Mouse (Mus musculus) T-helper 2 cell (primary cell): ENCODE measurements around the gene Mrpl28.

Source experiments
- in situ Hi-C: fragments of 300-600 bp; cut with MboI, MseI; formaldehyde crosslinking; loops from one replicate; pipeline ENCODE4 v1.15.1; 2025; ENCODE audit warnings: high pct_unique_total_duplicates

The Mrpl28 gene

DNA sequence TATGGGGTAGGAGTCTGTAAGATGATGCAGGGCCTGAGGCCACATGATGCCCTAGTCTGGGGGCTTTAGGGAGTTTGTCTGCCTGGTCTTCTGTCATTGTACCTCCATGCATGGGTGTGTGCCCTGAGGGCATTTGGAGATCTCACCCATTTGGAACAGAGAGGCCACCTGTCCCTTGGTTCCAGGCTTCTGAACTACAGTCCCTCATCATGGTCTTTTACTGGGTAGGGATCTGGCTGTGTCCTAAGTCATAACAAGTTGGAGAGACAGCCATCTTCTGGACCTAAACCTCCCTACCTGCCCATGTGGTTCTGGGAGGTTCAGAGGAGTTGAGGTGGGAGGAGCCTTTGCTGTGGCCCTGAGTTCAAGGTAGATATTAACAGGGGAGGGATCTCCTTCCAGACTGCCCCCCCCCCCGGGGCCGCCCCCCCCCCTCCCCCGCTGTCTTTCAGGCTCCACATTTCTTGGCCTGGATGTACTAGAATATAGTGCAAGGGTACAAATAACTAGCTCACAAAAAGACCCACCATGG is 7.3 kb upstream of the Mrpl28 start:
- in situ Hi-C loops = no loop called here

DNA sequence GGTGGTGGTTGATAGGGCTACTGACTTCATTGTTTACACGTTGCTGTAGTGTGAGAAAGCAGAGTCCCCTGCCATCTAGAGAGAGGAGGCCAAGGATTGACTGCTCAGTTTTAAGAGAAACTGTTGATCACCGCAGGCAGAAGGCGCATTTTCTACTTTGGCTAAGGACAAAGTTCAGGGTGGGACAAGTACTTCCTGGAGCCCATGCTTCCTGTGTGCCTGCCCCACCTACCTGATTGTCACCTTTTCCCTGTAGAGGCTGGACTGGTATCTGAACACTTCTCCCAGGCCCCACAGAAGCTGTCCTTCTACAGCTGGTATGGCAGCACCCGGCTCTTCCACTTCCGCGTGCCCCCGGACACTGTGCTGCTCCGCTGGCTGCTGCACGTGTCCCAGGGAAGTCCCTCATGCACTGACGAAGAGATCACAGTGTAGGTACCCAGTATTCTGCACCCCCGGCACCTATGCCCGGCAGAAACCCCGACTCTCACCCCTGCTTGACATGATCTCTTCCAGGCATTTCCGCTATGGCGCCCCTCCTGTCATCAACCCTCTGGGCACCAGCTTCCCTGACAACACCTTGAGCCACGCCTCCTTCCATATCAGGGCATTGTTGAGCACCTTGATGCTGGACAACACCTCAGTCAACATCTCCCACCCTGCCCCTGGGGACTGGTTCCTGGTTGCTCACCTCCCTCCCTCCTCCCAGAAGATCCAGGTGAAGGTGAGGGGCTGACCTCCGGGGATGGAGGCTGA is 6.6 kb upstream of the Mrpl28 start:
- in situ Hi-C loops = no loop called here

DNA sequence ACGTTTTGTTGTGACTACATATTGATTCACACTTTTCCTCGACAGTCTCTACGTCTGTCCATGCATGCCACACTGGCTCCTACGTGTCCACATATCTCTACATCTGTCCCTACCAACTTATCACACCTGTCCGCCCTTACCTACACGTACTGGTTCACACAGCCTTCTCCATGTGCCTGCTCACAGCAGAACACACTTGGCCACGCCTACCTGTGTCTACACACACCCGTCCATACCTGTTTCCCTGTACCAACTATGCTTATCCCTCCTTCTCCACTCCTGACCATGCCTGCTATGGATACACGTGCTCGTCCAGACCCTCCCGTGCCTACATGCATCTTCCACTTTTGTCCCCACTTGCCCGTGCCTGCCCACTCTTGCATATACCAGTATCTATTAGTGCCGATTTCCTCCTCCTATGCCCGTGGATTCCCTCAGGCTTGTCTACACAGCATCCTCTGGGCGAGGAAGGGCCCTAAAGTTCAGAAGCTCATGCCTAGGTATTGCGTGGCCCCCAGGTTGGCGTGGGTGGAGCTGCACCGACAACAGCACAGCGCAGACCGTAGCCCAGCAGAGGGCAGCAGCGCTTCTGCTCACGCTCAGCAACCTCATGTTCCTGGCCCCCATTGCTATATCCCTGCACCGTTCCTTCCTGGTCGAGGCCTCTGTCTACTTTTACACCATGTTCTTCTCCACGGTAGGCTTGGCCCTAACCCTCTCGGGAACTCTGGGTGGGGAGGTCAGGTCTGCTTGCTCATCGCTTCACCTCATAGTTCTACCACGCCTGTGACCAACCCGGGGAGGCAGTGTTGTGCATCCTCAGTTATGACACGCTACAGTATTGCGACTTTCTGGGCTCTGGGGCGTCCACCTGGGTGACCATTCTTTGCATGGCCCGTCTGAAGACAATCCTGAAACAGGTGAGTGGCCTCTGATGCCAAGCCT is 3.3 kb upstream of the Mrpl28 start:
- in situ Hi-C loops = loop anchor here (5.0 kb wide), 1 partner anchor 117 kb away; no protein-coding TSS in a partner anchor

DNA sequence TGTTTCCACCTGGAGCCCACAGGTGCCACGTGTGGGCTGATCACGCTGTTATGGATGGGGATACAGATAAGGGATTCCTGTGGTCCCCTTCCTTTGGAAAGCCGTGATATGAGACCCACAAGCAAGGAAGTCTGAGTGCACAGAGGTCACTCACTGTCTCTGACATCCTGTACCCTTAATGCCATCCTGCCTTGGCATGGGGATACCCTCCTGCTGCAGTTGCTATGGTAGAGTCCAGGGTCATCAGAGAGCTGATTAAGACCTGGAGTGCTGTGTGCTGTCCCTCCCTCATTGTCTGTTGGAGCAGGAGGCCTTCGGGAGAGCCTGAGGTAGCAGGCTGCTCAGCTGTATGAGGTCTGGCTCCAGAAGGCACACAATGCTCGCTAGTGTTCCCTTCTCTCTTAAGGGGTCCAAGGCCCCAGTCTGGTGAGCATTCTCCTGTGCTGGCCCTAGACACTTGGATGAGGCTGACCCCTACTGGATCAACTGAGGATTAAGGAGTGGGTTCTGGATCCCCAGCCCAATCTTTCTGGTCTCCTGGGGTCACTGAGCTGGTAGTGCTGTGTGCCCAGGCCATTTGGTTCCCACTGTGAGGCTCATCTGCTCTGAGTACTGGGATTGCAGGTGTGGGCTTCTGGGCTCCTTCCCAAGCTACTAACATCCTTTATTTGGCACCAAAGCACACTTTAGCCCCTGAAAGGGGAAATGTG is 714 bp upstream of the Mrpl28 start:
- in situ Hi-C loops = loop anchor here (5.0 kb wide), 1 partner anchor 115 kb away; no protein-coding TSS in a partner anchor

DNA sequence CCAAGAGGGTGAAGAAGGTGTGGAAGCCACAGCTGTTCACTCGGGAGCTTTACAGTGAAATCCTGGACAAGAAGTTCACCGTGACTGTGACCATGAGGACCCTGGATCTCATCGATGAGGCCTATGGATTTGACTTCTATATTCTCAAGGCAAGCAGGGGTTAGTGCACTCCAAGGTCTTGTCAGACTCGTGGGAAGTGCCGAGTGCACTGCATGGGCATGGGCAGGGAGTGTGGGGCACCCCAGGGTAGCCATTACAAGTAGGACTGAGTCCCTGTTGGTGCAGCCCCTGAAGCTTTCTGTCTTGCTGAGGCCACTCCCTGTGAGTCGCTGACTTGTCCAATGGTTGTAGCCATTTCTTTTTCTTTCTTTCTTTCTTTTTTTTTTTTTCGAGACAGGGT is 1.3 kb downstream of the Mrpl28 start:
- in situ Hi-C loops = loop anchor here (5.0 kb wide), 1 partner anchor 113 kb away; no protein-coding TSS in a partner anchor

DNA sequence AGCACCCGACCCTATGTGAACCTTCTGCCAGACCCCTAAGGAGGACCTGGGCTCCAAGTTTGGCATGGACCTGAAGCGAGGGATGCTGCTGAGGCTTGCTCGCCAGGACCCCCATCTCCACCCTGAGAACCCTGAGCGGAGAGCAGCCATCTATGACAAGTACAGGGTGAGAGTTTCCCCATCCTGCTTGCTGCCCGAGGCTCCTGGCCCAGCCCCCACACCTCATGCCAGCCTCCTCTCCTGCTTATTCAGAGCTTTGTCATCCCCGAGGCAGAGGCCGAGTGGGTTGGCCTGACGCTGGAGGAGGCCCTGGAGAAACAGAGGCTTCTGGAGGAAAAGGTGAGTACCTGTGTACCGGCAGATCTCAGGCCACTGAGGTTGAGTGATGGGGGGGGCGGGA is 1.9 kb downstream of the Mrpl28 start:
- in situ Hi-C loops = no loop called here

DNA sequence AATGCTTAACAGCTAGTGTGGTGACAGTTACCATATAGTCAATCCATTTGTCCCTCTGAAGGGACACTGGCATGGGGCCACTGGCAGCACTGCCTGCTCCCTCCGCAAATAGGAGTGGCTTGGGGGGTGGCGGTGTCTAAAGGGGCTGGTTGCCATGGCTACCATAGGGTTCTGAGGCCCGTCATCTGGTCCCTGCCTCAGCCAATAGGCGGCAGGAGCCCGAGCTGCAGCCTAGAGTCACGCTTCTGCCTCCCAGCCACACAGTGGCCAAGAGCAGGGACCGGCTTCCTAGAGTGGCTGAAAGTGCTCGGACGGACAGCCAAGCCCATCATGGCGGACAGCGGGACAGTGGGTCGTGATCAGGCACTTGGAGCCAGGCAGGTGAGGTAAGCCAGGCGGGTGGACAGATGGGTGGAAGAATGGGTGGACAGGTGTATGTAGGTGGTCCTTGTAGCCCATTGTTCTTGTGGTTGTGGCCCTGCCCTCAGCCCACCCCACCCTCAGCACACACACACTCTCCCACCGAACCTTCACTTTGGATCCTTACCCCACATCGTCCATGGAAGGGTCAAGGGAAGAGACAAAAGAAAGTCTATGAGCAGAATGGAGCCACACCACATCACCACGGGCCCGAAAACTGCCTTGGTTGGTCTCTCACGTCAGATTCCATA is 7.9 kb downstream of the Mrpl28 start:
- in situ Hi-C loops = no loop called here

DNA sequence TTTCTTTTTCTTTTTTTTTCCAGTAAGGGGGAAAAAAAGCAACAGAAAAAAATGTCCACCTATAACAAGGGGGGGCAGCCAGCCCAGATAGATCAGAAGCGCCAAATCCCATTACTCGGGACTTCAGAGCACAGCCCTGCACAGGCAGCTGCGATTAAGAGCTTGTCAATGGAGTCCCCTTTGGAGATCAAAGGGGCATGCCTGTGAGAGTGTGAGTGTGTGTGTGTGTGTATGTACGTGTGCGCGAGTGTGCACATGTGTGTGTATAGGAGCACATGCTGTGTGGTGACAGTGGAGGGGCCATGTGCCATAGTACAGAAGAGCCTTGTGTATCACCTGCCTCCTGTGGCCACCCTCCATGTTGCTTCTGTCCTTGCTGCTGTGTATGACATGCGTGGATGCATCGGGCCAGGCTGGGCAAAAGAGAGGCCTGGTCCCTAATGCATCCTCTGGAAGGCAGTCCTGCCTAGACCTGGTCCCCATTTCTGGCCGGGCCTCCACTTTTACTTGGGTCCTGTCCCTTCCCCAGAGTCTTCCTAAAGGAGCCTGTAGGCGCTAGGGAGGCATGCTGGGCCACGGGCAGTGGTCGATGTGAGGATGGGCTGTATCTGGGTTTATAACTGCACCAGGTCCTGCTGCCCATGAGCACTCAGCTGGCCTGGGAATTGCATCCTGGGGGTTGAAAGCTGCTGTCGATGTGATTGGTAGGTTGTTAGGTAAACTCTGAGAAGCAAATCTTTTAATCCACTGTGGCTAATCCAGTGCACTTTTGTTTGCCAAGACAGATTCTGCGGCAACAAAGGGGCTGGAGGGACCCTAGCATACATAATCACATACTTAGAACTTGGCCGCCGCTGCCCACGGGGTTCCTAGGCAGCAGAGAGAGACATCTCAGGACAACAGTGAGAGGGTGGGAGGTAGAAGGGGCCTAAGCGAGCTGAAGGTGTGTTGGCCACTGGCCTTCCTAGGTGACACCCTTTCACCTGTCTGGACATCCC is 8.9 kb downstream of the Mrpl28 start:
- in situ Hi-C loops = no loop called here

DNA sequence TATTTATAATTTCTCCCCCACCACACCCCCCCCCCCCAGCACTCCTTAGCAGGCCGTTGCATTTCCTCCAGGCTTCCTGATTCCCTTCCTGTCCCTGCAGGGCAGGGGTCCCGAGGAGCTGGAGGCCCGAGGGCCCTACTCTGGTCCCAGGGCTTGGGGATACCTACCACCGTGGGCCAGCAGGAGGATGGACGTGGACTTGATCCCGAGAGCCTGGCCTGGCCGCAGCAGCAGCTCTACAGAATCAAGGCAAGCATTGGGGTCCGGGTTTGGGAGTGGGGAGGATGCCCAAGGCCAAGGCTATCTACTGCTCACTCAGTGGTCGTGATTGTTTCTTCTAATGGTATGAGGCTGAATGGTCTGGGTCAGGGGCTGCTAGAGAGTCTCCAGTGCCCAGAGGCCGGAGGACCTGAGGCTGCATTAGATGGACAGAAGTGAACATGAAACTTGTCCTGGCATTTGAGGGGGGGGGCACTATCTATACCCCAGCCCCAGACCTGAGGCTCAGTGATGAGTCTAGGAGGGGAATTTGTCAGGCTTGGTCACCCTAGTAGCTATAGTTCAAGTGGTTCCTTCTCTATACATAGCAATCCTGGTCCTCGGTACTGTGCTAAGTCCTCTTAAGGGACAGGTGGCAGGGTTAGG is 13.9 kb downstream of the Mrpl28 start:
- in situ Hi-C loops = no loop called here

DNA sequence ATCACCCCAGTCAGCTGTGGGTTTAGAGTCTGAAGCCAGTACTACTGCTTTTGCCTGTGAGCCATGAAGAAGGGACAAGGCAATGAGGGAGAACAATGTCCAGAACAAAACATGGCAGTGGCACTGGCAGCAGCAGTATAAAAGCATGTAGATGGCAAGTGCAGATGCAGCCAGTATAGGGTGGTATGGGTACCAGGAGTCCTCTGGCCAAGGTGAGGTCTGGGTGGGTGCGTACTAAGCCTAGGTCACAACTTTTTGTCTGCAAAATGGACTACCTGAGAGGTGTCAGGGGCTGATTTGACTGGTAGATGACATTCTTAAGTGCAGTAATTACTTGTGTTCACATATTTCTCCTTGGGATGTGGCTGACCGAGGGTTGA is 14.4 kb downstream of the Mrpl28 start:
- in situ Hi-C loops = no loop called here

DNA sequence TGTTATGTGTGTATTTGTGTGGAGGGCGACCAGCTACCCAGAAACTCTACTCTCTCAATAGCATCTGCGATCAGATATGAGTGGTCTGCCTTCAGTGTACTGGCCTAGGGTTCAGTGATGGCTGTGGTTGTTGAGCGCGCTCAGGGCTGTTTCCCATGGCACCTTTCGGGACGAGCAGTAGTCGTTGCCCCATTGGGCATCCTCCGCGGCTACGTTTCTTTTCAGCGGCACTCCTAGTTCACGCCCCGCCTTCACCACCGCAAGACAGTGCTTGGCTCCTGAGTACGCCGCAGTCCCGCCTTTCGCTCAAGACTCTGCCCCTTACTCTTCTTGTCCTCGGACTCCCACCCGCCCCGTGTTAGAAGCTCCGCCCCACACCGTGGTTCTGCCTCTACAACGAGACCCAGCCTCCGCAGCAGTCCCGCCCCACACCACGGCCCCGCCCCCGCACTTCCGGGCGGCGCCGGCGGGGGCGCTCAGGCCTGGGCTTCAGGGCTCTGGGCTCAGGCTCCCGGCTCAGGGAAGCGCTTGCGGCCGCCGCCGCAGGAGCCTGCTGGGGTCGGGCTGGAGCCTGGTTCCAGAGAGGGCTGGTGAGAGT is 15.0 kb downstream of the Mrpl28 start, which contains the start of gene Axin1:
Gene Axin1 (plus strand): TSS at position 450 of the 598 bp plus-strand sequence.
- in situ Hi-C loops = no loop called here

DNA sequence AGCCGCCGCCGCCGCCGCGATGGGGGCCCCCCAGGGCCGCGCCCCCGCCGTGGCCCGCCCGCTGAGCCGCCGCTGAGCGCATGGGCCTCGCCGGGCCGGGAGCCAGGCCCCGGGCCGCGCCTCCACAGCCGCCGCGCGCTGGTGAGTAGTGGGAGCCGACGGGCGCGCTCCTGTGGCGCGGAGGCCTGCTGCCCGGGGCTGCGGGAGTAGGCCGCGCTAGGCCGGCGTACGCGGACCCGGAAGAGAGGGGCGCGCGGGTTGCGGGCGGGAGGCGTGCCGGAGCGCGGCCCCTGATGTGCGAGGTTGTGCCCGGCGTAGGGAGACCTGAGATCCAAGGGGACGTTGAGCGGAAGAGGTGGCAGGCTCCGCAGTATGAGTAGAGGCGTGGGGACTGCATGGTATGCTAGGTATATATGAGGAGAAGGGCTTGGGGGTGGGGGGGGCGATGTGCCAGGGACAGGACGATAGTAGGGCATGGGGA is 15.6 kb downstream of the Mrpl28 start:
- in situ Hi-C loops = no loop called here

DNA sequence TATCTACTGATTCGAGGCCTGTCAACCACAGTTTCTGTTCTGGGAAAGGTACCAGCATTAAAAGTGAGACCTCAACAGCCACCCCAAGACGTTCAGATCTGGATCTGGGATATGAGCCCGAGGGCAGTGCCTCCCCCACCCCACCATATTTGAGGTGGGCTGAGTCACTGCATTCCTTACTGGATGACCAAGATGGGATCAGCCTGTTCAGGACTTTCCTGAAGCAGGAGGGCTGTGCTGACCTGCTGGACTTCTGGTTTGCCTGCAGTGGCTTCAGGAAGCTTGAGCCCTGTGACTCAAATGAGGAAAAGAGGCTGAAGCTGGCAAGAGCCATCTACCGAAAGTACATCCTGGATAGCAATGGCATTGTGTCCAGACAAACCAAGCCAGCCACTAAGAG is 19.5 kb downstream of the Mrpl28 start:
- in situ Hi-C loops = no loop called here

DNA sequence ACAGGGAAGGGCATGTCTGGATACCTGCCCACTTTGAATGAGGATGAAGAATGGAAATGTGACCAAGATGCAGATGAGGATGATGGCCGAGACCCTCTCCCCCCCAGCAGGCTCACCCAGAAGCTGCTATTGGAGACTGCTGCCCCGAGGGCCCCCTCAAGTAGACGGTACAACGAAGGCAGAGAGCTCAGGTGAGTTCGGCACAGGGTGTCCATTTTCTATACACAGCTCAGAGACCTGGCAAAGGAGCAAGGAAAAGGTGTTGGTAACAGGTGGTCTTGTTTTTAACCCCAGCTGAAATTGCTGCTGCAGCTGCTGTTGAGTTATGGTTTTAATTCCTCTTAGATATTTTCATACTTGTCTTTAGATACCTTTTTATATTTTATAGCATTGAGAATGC is 20.1 kb downstream of the Mrpl28 start:
- in situ Hi-C loops = no loop called here

DNA sequence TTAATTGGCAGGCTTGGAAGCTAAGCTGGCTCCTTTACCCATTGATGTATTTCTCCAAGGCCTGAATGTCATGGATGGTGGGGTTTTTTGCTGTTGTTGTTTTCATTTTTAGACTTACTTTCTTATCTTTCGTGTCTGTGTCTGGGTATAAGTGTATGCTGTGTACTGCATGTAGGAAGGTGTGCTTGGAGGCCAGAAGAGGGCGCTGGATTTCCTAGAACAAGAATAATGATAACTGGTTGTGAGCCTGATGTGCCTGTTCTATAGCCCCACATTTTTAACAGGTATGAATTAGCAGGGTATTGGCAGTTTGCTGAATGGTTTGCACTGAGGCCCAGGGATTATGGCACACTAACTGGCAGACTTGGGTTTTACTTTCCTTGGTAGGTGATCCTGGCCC is 25.8 kb downstream of the Mrpl28 start:
- in situ Hi-C loops = no loop called here

DNA sequence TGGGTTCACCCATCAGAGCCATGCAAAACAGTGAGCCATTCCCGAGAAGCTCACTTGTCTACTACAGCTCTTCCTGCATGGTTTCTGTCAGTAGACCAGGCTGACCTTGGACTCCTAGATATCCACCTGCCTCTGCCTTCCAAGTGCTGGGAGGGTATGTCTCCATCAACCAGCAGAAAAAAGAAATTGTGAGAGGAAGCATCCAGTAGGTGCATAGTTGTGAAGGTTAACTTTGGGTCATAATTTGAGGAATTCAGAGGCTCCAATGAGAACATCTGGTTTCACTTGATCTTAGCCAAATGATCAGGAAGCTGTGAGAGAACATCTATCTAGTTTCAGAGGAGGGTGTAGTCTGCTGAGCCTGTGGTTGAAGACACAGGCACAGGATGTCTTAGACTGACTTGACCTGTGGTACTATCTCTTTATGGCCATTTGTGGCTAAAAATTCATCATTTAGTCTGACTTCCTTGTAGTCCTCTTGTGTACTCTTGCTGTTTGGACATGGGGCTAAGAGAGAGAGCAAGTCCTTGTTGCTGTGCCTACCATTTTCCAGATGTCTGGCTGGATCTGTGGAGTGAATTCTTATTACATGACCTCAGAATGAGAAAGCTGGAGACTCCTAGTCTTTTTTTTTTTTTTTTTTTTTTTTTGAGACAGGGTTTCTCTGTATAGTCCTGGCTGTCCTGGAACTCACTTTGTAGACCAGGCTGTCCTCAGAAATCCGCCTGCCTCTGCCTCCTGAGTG is 28.8 kb downstream of the Mrpl28 start:
- in situ Hi-C loops = no loop called here

DNA sequence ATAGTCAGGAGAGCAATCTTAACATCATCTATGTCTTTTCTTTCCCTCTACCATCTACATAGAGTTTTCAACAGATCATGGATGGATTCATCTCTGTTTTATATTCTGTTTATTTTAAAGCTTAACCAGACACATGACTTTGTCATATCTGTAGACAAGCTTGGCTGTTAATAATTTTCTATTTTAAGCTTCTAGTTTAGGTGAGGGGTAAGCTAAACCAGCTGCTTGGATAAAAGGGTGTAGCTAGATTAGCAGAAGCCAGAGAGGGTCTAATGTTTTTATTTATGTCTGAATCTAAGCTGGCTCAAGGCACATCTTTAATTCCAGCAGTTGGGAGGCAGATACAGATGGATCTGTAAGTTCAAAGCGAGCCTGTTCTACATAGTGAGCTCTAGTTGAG is 39.4 kb downstream of the Mrpl28 start:
- in situ Hi-C loops = no loop called here

DNA sequence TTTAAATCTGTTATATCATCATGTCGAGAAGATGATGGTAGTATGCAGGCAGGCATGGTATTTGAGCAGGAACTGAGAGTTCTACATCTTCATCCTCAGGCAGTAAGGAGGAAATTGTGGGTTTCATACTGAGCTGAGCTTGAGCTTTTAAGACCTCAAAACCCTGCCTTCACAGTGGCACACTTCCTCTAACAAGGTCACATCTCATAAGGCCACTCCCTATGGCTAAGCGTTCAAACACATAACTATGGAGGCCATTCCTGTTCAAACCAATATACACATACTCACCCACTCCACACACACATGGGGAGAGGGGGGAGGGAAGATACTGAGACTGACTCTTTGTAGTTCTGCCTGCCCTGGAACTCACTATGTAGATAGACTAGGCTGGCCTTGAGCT is 44.7 kb downstream of the Mrpl28 start:
- in situ Hi-C loops = no loop called here
